Mouse (Mus musculus) monocyte, adult 2 months (primary cell): Measurements from ENCODE around the gene Ppp1r1b.

Source experiments
- DNase-seq, 2 experiments: peaks; one replicate each; pipeline ENCODE4 v3.0.0; 2022; ENCODE audit warnings: low spot score in 2 of 2, low read depth in 1 of 2

The Ppp1r1b gene

DNA sequence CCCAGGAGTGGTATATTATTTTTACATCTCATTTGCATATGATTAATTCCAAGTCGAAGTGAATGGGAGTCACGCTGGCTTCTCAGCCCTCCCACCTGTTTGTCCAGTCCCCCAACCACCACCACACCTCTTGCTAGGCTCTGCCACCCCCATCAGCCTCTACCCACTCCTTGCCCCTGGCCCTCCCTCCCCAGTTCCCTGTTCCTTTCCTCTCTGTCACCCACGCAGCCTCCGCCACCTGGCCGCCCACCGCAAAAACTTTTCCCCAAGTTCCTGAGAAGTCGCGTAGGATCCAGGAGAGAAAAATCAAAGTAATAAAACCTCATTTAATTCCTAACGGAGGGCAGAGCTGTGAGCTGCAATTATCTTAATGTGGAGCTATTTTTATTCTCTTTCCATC is 2.0 kb upstream of the Ppp1r1b start:
- DNase-seq = no peak

DNA sequence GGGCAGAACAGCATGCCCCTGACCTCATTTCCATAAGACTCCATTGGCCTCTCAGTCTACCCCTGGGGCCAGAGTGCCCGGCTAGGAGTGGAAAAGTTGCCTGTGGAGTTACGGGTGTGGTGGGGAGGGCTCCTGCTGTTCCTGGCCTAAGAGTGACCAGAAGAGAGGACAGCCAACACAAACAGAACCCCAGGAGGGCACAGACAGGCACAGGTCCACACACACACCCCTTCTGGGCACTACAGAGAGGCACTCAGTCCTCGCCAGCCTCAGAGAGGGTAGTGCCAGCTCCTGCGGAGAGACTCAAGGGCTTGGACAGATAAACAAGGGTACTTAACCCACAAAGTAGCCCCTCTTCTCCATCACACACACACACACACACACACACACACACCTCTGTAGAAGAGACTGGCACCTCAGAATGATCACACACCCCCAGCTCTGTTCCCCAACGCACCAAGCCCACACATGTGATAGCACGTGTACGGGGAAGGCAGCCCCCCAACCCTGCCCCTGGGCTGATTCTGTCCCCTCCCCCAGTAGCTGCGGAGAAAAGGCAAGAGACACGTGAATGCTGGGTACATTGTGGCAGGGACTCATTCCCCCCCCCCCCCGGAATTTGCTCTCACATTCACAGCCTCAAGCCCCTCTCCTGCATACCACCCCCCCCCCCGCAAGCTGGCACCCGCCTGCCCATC is 670 bp upstream of the Ppp1r1b start:
- DNase-seq = no peak

DNA sequence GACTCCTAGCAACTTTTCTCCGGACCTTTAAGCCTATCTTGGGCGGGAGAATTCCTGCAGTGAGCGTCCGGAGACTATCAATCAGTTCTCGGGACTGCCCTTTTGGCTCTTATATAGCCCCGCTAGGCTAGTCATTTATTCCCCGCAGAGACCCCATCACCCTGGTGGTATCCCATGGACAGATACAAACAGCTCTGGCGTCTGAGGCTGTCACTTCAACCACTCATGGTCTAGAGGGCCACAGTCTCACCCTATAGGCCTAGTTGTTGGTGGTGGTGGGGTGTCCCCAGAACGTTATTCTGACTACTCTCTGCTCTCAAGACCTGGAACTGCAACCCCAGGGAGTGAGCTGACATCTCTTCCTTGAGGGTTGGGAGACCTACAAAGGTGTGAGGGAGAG is 1.1 kb downstream of the Ppp1r1b start:
- DNase-seq = no peak

DNA sequence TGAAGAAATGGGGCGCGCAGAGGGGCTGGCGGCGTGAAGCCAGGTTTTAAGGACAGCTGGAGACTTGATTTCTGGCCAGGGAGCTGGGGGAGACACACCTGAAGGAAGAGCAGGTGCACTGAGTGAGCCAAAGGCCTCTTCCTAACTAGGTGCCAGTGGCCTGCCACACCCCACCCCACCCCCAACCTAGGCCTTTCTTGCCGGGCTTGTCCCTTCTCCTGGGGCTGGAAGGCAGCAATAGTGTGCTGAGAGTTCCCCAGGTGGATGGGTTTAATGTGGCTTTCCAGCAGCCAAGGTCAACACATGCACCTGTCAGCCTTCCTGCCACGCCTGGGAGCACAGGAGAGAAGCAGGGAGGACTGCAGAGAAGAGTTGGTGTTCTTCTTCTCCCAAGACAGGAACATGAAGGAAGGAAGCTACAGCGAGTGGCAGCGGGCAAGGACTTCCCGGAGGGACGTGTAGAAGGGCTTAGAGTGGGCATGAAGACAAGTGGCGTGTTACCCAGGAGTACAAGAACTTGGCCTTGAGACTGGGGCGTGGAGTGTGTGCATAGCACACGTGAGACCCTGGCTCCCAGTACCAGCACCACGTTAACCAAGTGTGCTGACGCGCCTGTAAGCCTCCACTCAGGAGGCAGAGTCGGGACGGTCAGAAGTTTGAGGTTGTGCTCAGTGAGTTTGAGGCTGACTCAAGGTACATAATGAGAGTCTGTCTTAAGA is 4.2 kb downstream of the Ppp1r1b start:
- DNase-seq = no peak

DNA sequence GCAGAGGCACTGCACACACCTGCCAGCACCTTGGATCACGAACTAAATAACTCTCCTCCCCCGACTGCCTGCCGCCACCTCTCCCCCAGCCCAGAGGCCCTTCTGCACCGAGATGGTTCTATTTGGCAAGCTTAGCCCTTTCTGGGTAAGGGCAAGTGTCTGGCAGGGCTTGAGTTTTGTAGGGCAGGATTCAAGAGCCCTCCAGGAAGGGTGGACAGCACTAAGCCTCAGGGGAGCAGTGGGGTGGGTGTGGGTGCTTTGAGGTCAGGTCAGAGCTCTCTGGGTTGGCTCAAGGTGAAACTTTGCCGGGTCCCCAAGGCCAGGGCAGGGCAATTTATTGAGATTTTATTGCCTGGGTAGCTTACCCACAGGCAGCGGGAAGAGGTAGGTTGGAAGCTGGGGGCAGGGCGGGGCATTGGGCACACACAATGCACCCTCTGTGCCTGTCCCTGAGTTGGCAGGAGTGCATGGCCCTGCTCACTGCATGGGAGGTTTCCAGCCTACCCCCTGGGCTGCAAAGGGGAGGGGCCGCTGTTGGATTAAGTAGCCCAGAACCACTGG is 5.5 kb downstream of the Ppp1r1b start:
- no peak for DNase-seq

DNA sequence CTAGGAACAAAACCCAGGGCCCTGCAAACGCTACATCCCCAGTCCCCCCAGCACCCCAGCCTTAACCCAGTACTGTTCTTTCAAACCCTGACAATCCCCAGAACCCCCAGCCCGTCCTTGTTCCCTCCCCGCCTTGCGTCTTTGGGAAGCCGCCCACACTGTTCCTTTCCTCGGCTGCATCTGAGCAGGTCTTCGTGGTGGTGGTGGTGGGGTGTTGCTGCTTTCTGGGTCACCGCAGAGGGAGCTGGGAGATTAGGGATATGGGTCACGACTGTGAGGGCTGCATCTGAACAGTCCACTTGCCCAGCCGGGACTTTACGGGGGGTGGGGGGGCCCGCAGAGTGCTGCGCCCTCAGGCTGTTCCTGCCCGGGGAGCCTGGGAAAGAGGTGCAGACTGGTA is 6.2 kb downstream of the Ppp1r1b start:
- no peak for DNase-seq

DNA sequence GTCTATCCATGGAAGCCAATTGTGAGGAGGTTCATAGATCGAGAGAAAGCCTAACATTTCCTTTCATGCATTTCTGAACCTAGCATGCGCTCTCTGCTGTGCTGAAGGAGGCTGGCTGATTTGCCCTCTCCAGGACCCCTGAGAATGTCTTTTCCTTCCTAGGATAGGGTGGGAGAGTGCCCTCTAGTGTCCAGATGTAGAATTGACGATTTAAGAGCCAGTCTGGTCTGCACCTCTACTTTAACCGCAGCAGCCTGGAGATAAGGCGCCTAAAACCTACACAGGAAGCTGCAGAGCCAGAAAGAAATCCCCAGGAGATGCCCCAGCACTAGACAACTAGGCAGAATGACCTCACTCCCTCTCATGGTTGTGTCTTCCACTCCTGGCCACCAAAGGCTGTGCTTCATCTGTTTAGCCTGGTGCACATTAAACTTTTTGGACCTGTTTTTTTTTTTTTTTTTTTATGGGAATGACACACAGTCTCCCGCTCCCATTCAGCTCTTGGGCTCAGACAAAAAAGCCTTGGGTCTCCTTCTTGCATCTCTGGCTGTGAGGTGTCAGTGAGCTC is 7.6 kb downstream of the Ppp1r1b start:
- DNase-seq = no peak

DNA sequence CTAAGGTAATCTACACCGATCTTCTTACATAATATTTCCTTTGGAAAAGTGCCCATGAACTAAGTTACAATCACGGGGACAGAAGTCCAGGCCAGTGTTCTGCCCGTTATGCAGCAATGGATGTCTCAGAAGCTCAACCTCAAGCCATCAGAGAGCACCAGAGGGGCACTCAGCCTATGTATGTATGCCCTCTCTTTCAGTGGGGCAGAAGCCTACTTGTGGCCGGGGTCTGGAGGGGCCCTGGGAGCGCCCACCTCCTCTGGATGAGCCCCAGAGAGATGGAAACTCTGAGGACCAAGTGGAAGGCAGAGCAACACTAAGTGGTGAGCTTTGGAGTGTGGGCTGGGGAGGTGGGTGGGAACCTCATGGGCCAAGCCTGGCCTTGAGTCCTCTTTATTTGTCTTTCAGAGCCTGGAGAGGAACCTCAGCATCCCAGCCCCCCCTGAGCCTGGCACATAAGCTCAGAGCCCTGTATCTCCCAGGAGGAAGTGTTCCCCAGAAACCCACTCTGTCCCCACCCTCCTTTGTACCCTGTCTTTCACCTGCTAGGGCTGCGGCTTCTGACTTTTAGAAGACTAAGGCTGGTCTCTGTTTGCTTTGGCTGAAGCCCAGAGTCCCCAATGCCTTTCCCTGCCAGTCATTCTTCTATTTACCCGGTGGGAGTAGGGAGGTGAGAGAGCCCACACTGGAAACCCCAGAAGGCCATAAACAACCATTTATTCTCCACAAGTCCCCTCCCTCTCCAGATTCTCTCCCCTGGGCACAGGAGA is 8.6 kb downstream of the Ppp1r1b start:
- no peak for DNase-seq

DNA sequence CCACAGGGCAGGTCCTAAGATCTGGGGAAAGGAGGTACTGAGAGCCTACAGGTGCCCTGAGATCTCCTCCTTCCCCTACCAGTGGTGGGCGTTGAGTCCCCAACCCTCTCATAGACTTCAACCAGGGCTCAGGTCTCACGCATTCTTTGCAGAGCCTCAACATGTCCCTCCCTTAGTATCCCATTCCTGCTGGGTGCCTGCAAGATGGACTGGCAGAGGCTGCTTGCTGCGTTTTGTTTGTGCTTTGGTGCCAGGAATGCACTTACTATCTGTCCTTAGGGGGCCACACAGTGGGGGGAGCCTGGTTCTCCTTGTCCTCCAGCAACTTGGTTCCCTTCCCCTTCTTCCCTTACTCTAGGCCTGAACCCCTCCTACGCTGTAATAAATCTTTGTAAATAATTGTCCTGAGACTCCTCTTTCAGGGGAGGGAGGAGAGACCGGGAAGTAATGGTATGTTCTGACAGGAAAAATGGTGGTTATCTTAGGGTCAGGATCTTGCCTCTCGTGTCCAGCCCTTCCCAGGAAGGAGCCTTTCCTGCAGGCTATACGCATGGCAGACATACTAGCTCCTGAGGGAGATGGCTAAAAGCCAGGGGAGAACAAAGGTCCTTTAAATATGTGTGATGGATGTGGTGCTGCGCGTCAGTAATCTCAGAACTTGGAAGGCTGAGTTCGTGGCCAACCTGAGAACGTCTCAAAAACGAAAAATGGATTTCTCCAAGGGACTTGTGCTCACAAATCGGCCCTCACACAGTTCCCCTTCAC is 9.4 kb downstream of the Ppp1r1b start:
- no peak for DNase-seq

DNA sequence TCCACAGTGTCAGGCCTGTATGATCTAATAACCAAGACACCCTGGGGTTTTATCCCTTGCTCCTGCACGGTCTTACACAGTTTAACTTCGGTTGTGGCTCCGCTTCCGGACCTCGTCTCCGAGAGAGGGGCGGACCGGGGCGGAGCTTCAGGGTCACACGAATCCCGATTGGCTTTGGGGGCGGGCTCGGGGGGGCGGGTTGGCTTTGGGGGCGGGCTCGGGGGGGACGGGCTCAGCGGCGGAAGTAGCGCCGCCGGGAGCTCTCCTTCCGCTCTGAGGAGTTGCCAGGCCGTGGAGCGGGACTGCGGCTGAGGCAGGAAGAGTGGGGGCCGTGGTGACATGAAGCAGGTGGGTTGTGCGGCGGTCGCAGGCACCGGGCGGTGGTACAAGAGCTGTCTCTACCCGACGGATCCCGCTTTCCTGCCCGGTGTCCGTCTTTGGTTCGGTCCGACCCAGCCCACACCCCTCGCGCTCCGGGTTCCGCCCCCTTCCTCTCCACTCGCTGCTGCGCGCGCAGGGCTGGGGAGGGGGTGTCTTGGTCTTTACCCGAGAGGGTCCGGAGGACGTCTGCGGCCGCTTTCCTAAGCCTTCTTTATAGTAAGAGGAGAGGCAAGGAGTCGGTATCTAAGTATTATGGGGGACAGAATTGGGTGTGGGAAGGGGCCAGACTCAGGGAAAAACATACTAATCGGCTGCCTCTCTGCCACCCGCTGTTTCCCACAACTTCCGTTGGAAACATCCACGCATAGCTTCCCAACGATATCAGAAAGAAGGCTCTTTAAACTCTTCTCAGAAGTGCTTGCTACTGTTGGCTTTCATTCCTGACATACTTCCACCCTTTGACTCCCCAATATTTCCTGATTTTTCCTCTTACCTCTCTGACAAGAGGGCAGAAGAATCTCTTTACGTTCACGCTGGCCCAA is 10.2 kb downstream of the Ppp1r1b start, which contains the start of gene Stard3:
Gene Stard3, plus strand, starts transcription at position 208 of the 923 bp plus-strand sequence.
- DNase-seq = peak; percentile 64 to 74

DNA sequence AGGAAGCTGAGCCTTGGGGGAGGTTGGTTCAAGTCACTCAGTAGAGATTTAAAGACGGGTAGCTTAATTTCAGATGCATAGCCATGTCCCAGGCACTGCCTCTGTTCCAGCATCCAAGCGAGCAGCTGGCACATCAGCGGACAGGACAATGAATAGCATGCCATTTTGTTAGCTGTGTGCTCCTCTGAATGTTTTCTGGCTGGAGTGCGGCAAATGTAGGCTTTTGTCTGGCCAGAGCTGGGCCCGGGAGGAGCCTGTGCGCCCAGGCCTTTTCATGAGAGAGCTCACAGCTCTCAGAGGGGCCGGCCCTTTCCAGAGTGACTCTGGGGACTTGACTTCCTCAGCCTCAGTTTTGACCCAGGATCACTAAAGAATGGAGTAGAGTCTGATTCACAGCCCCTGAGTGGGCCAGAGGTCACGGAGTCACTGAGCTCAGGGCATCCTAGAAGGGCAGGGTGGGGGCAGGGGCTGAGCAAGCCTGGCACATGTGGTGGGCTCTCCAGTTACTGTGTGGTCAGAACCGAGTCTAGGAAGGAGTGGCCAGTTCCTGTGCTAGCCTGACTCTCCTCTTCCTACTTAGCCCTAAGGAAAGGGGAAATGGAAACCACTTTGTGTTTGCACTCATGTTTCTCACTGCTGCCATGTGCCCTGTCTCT is 12.8 kb downstream of the Ppp1r1b start:
- DNase-seq = peak in 1 of 2 experiments; percentile 16

DNA sequence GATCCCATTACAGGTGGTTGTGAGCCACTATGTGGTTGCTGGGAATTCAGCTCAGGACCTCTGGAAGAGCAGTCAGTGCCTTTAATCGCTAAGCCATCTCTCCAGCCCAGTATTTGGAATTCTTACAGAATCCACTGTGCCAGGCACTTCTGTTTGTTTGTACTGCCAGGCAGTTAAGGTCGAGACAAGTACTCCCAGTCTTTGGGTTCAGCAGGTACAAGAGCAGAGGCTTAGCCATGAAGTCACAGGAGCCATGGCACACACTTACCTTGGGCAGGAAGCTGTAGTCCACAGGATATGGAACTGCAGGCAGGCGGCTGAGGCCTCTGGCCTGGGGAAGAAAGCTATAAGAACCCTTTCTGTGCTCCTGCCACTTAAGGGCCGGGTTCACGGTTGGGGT is 15.6 kb downstream of the Ppp1r1b start:
- DNase-seq = no peak

DNA sequence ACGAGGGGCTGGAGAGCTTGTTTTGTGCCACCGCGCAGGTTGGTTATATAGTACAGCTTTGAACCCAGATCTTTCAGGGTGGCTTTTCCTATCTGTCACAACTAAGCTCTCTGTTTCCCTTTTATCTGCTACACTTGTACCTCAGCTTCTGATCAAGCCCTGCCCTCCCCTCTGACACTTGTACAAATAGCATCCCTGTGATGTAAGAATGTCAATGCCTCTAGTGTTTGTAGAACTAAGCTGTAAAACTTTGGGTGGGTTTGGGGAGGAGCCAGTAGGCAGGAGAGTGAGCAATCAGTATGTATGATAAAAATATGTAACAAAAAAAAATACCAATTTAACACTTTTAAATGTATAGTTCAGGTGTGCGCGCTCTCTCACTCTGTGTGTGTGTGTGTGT is 16.2 kb downstream of the Ppp1r1b start:
- no peak for DNase-seq

DNA sequence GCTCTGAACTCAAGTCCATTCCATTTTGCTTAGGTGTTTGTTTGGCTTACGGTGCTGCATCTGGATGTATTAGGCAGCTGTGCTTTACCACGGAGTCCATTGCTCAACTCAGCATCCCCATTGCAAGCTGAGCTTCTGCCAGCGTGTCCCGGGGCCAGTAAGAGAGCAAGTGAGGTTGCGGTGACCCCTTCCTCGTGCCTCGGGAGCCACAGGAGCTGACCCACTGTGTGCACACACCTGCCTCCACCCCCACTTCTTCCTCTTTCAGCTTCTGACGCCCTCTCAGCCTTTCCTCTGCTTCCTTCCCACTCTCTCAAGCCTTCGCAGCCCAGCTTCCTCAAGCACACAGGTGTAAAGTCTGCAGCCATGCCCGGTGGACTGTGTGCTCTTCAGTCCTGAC is 18.1 kb downstream of the Ppp1r1b start:
- no peak for DNase-seq

DNA sequence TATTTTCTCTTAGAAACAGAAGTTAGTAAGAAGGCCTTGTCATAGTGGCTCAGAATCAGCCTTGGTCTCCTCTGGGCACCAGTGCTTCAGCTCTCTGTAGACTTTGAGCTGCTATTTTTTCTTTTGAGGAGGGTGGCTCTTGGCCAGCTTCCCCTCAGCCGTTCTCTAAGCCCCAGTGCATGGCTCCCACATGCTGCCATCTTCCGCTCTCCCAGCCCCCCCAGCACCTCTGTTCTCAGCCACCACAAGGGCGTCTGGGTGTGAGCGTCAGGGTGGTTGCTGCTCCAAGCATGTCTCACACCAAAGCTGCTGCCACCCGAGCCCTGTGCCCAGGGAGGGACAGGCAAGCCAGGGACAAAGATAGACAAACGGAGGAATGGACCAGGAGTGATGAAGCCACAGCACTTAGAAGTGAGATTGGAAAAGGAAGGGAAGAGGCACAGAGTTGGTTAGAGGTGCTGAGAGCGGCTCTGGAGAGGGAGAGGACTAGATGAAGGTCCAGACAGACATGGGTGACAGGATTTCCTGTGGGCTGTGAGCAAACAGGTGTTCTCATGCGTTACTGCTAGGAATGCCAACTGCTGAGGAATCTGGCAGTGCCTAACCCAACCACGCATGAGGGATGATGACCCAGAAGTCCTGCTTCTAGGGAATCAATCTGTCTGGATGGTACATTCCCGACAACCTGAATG is 19.1 kb downstream of the Ppp1r1b start:
- DNase-seq = no peak

DNA sequence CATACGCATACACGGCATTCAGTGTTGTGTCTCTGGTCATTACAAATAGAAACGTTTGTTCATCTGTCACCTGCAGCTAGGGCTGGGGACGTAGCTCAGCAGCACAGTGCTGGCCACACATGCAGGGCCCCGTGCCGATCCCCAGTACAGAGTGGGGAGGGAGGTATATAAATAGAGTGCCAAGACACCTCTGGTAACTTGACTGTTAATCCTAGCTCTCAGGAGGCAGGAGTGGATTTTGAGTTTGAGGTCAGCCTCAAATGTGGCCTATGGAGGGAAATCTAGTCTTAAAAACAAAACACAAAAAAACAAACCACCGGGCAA is 19.6 kb downstream of the Ppp1r1b start:
- no peak for DNase-seq

DNA sequence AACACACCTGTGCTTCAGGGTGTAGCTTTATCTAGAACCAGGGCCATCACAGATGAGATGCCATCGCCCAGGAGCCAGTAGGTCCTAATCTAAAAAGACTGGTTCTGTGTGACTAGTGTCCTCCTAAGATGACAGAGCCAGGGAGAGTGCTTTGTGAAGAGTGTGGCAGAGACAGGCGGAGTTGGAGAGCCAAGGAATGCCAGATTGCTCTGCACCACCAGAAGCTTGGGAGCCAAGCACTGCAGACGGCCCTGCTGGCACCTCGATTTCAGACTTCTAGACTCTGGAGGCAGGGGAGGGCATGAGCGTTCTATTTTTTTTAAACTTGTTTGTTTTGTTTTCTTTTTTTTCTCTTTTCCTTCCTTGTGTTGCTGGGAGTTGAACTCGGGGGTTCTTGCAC is 21.1 kb downstream of the Ppp1r1b start:
- DNase-seq = no peak

DNA sequence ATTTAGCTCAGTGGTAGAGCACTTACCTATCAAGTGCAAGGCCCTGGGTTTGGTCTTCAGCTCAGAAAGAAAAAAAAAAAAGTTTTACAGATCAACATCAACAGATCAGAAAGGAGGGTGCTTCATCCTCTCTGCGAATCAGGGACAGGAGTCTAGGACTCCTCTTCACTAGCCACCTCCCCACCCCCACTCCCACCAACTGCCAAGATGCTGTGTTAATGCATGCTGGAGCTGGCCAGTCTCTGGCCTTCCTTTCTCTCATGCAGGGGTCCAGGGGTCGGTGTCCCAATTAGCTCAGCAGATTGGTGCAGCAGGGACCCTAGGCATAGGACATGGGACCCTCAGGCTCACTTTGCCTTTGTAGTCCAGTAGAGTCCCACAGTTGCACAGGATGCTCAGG is 22.4 kb downstream of the Ppp1r1b start:
- no peak for DNase-seq
